In the genomic region with DNA sequence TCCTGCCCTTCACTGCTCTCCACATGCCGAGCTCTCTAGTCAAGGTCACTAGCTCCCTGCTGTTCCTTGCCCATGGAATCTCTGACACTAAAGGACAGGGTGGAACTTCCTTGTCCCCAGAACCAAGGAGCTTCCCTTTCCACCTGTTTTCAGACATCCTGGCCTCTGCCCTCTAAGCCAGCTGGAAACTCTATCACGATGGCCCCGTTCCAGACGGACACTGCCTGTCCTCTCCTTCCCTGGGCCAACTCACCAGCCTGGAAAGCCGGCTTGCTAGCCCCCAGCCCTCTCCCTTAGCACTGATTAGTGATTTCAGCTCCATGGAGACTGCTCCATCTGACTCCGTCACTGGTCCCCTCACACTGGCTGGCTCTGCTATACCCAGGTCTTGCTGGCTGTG, we compare ENCODE assay signal across 14 mouse cellular contexts. TPM values are rescaled to one million over a fixed set of nuclear protein-coding genes. Genes with fewer than 3 reads are reported as not detected.
DNase-seq lines count a peak whose midpoint lies in the region; ATAC-seq and TF ChIP-seq lines count a peak whose summit lies in the region.
"Had no signal": no experiment of that assay in that cellular context is flagged by ENCODE, and none has a peak within 500 bp of the region (broad histone marks: within the 10 kb centered on the region; RNA-seq: fewer than 3 reads in every experiment).

No protein-coding gene starts in this region.

- H3K4me1 ChIP-seq in kidney, adult 2 months (ENCODE audit: control insufficient read depth, insufficient read depth, low read length), result no peaks in the 10 kb centered on the region; the same call in 1 of the 2 replicates
- H3K4me1 ChIP-seq in brown adipose tissue, adult 24 weeks (ENCODE audit: control insufficient read depth, insufficient read depth, insufficient read length, low read length), result peaks cover 16% of the 10 kb centered on the region
- peaks cover 25% of the 10 kb centered on the region for H3K4me1 ChIP-seq in limb, embryonic 10.5 days
- H3K4me1 ChIP-seq: hindbrain, embryonic 13.5 days had no signal

- H3K36me3 ChIP-seq in kidney, adult 2 months (ENCODE audit: control insufficient read depth, insufficient read depth, low read length), result no peaks in the 10 kb centered on the region
- H3K36me3 ChIP-seq in limb, embryonic 10.5 days, result no peaks in the 10 kb centered on the region
- H3K36me3 ChIP-seq: hindbrain, embryonic 13.5 days; kidney, embryonic 15.5 days; limb, embryonic 13.5 days had no signal

- no peak overlapping the region for H3K4me3 ChIP-seq in kidney, adult 2 months (ENCODE audit: insufficient read depth, low read depth, low read length)
- no peak overlapping the region for H3K4me3 ChIP-seq in brown adipose tissue, adult 24 weeks (ENCODE audit: insufficient read depth, low read depth, low read length)
- H3K4me3 ChIP-seq in limb, embryonic 10.5 days, result no peak overlapping the region
- H3K4me3 ChIP-seq: hindbrain, embryonic 13.5 days; kidney, embryonic 15.5 days; limb, embryonic 13.5 days had no signal

- TF ChIP-seq POLR2A in kidney, adult 2 months (IDR thresholded peaks at IDR 0.05; ENCODE audit: low read depth, low read length), result no peak

- ATAC-seq in erythroid progenitor cell, adult 5-6 weeks (replicated peaks; ENCODE audit: low FRiP score, poor library complexity, severe bottlenecking), result no peak
- ATAC-seq: Patski had no signal

- DNase-seq in kidney, adult 2 months, result peak; percentile 31
- DNase-seq in kidney, postnatal 14 days, result no peak
- DNase-seq in gastrocnemius, postnatal 25 days, result peak; percentile 81
- DNase-seq in limb, embryonic 10.5 days (ENCODE audit: low spot score), result no peak
- DNase-seq in lung, postnatal 36 days, result no peak
- DNase-seq: adrenal gland, adult 8-10 months; right cerebral cortex, postnatal 14 days; thymus, postnatal 25 days had no signal

- no peaks in the 10 kb centered on the region for H3K27me3 ChIP-seq in kidney, adult 2 months (replicated peaks; ENCODE audit: control insufficient read depth, insufficient read depth, low read length)
- peaks cover 14% of the 10 kb centered on the region; the same call in 1 of the 2 replicates for H3K27me3 ChIP-seq in limb, embryonic 10.5 days (ENCODE audit: low read depth, poor library complexity, severe bottlenecking)
- H3K27me3 ChIP-seq: Patski had no signal

- H3K27ac ChIP-seq in kidney, adult 2 months (ENCODE audit: insufficient read depth, low read depth, low read length), result no peak overlapping the region; the same call in 1 of the 2 replicates
- peak overlapping the region; percentile 88 for H3K27ac ChIP-seq in brown adipose tissue, adult 24 weeks (replicated peaks; ENCODE audit: low read depth, low read length)
- peak overlapping the region; percentile 14; the same call in 1 of the 2 replicates for H3K27ac ChIP-seq in limb, embryonic 10.5 days
- H3K27ac ChIP-seq: hindbrain, embryonic 13.5 days; kidney, embryonic 15.5 days; limb, embryonic 13.5 days had no signal

- H3K9me3 ChIP-seq in limb, embryonic 10.5 days (replicated peaks), result no peaks in the 10 kb centered on the region
- H3K9me3 ChIP-seq: hindbrain, embryonic 13.5 days; kidney, embryonic 15.5 days; limb, embryonic 13.5 days had no signal

- 58% methylated on average over 6 of the region's 6 CpGs for WGBS in kidney, adult 2 months
- WGBS in limb, embryonic 10.5 days, result 82% methylated on average over 6 of the region's 6 CpGs

- no peak for TF ChIP-seq CTCF in kidney, adult 2 months (conservative IDR thresholded peaks at IDR 0.05; ENCODE audit: insufficient read depth, insufficient read length, low read depth, low read length)

RNA-seq across cellular contexts. Expression of a gene that starts 10.4 kb away (rescaled TPM):
- 15.0 and 16.9 TPM in 2 replicates for polyA plus RNA-seq in kidney, adult 2 months (2012; rRNA removed)
- polyA plus RNA-seq in brown adipose tissue, adult 24 weeks (2012; ENCODE audit: insufficient read depth, insufficient read length, missing spikeins), result 7.1 and 8.0 TPM in 2 replicates
- total RNA-seq in gastrocnemius, postnatal 25 days (2021), result 10 to 100 TPM; 34.3 to 43.7 TPM
- 0.49 and 0.51 TPM in 2 replicates for polyA plus RNA-seq in limb, embryonic 10.5 days (2016; fragmentation: Nextera tagmentation; extraction: Ambion mirVana)
- total RNA-seq in erythroid progenitor cell, adult 5-6 weeks (2015; ENCODE audit: low replicate concordance), result 1.1 and 1.7 TPM in 2 replicates
- total RNA-seq in erythroid progenitor cell, adult 5-6 weeks (2017; ENCODE audit: low replicate concordance), result 1.7 and 2.6 TPM in 2 replicates

RNA-seq across cellular contexts. Expression of a gene that starts 27.8 kb away (rescaled TPM):
- polyA plus RNA-seq in kidney, adult 2 months (2012; rRNA removed), result 7.6 and 9.6 TPM in 2 replicates
- polyA plus RNA-seq in brown adipose tissue, adult 24 weeks (2012; ENCODE audit: insufficient read depth, insufficient read length, missing spikeins), result 3.7 and 4.5 TPM in 2 replicates
- 1 to 10 TPM; 1.4 to 1.9 TPM for total RNA-seq in gastrocnemius, postnatal 25 days (2021)
- 1.1 and 1.6 TPM in 2 replicates for polyA plus RNA-seq in limb, embryonic 10.5 days (2016; fragmentation: Nextera tagmentation; extraction: Ambion mirVana)
- 2.9 and 5.0 TPM in 2 replicates for total RNA-seq in erythroid progenitor cell, adult 5-6 weeks (2015; ENCODE audit: low replicate concordance)
- total RNA-seq in erythroid progenitor cell, adult 5-6 weeks (2017; ENCODE audit: low replicate concordance), result 0.64 and 1.7 TPM in 2 replicates

Comparison
In these comparisons a context has a peak if more than half of its experiments do, and no peak if none do; other contexts are left out.
1. DNase-seq: peak in kidney, adult 2 months (single experiment) and gastrocnemius, postnatal 25 days (single experiment); none in kidney, postnatal 14 days (single experiment), limb, embryonic 10.5 days (single experiment) and lung, postnatal 36 days (single experiment).